Mouse (Mus musculus) brain, embryonic 14.5 days (tissue): ENCODE results near the gene Olfr1395.
"Not testable (repeated sequence)": the region's sequence is repeated elsewhere in the genome, so short reads cannot be mapped to it uniquely, and the experiment has no call there.

Source experiments
- CTCF ChIP-seq: fragments of 200-500 bp; IDR thresholded peaks from 2 replicates; pipeline ENCODE4 v1.5.1; 2012; ENCODE audit warnings: inconsistent platforms, mild to moderate bottlenecking, moderate library complexity, borderline replicate concordance; ENCODE audit not compliant: insufficient read depth, insufficient read length; ENCODE audit errors: extremely low read depth
- POLR2A ChIP-seq: fragments of 200-500 bp; IDR thresholded peaks from 2 replicates; pipeline ENCODE4 v1.6.1; 2012; ENCODE audit warnings: mild to moderate bottlenecking, inconsistent platforms, borderline replicate concordance; ENCODE audit not compliant: poor library complexity, insufficient read depth, insufficient read length, severe bottlenecking; ENCODE audit errors: extremely low read depth

DNA sequence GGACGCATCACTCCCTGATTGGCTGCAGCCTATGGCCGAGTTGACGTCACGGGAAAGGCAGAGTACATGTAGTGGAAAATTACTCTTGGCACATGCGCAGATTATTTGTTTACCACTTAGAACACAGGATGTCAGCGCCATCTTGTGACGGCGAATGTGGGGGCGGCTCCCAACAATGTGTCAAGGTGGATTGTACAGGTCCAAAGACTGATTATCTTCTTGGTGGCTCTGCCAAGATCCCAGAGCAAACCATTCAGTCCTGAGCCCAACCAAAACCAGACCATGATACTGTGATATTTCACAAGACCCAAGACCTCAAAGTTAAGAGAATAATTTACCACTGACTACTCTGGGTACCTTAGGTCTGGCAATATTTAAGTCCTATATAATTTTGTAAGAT lies 52.7 kb downstream of the Olfr1395 start:
- TF ChIP-seq POLR2A, CTCF: not testable (repeated sequence)
